Mouse (Mus musculus) testis, postnatal 10 days (tissue): ENCODE data around the gene Atp2b2.

Experiments used
- DNase-seq: peaks from one replicate; pipeline ENCODE4 v3.0.0; 2021; ENCODE audit warnings: low spot score

Gene Atp2b2

GRCm38 (mm10) chr6:113857310-113857873, 185.0 kb downstream of the Atp2b2 start:
- no peak for DNase-seq

GRCm38 (mm10) chr6:113856790-113857189, 185.6 kb downstream of the Atp2b2 start:
- no peak for DNase-seq

GRCm38 (mm10) chr6:113856095-113856646, 186.2 kb downstream of the Atp2b2 start:
- DNase-seq: no peak

- no peak for DNase-seq
These were observed 186.8 kb downstream of the Atp2b2 start for GRCm38 (mm10) chr6:113855581-113855980.

- peak; percentile 87 for DNase-seq
These were observed 190.1 kb downstream of the Atp2b2 start for GRCm38 (mm10) chr6:113852318-113852717.

- DNase-seq: no peak
These were observed 192.6 kb downstream of the Atp2b2 start for GRCm38 (mm10) chr6:113849819-113850218.

- no peak for DNase-seq
These were observed 193.8 kb downstream of the Atp2b2 start for GRCm38 (mm10) chr6:113848655-113849054.

- DNase-seq: no peak
These were observed 195.3 kb downstream of the Atp2b2 start for GRCm38 (mm10) chr6:113847092-113847491.

- no peak for DNase-seq
These were observed 199.2 kb downstream of the Atp2b2 start for GRCm38 (mm10) chr6:113843248-113843647.

- DNase-seq: no peak
These were observed 203.9 kb downstream of the Atp2b2 start for GRCm38 (mm10) chr6:113838493-113838892.

- no peak for DNase-seq
These were observed 204.7 kb downstream of the Atp2b2 start for GRCm38 (mm10) chr6:113837740-113838139.

- no peak for DNase-seq
These were observed 205.9 kb downstream of the Atp2b2 start for GRCm38 (mm10) chr6:113836545-113836944.

- no peak for DNase-seq
These were observed 211.9 kb downstream of the Atp2b2 start for GRCm38 (mm10) chr6:113830463-113830862.

- no peak for DNase-seq
These were observed 215.1 kb downstream of the Atp2b2 start for GRCm38 (mm10) chr6:113827309-113827708.

GRCm38 (mm10) chr6:113822417-113822816, 220.0 kb downstream of the Atp2b2 start:
- peak; percentile 81 for DNase-seq

- no peak for DNase-seq
These were observed 225.7 kb downstream of the Atp2b2 start for GRCm38 (mm10) chr6:113816690-113817089.

GRCm38 (mm10) chr6:113811462-113811861, 231.0 kb downstream of the Atp2b2 start:
- no peak for DNase-seq

GRCm38 (mm10) chr6:113810667-113811066, 231.7 kb downstream of the Atp2b2 start:
- no peak for DNase-seq

- DNase-seq: no peak
These were observed 236.2 kb downstream of the Atp2b2 start for GRCm38 (mm10) chr6:113806241-113806640.

GRCm38 (mm10) chr6:113801233-113801632, 241.2 kb downstream of the Atp2b2 start:
- DNase-seq: no peak

- no peak for DNase-seq
These were observed 242.5 kb downstream of the Atp2b2 start for GRCm38 (mm10) chr6:113799915-113800314.

GRCm38 (mm10) chr6:113799349-113799748, 243.1 kb downstream of the Atp2b2 start:
- DNase-seq: no peak

GRCm38 (mm10) chr6:113798921-113799320, 243.5 kb downstream of the Atp2b2 start:
- no peak for DNase-seq

GRCm38 (mm10) chr6:113795241-113795702, 247.1 kb downstream of the Atp2b2 start:
- DNase-seq: no peak
